Mouse (Mus musculus): ENCODE results near the gene Mpnd. TPM values are rescaled to one million over a fixed set of nuclear protein-coding genes. Genes with fewer than 3 reads are reported as not detected.
A peak's percentile ranks its signal among the peaks of the same experiment; 100 is the strongest.
"Not testable (repeated sequence)": the region's sequence is repeated elsewhere in the genome, so short reads cannot be mapped to it uniquely, and the experiment has no call there.

Gene Mpnd
- total and polyA plus RNA-seq, 3 experiments: 24.5 to 55.1 (median 26.8) TPM

GRCm38 (mm10) chr17:56062081-56062480 lies 56.6 kb downstream of the Mpnd start:
- dilution Hi-C loops (cut with MboI; ENCODE audit: extremely low pct_ligation_motif_present, extremely low pct_unique_long_range_greater_than_20kb, low sequenced_read_pairs) (no loop called here), in situ Hi-C loops (cut with MboI; ENCODE audit: low pct_ligation_motif_present, low pct_unique_long_range_greater_than_20kb, low sequenced_read_pairs) (no loop called here)
- H3K27me3 ChIP-seq (replicated peaks): no peaks in the 10 kb centered on the region
- H3K27ac ChIP-seq (ENCODE audit: insufficient read depth, low read depth): no peak overlapping the region
- H3K36me3 ChIP-seq (replicated peaks in 1 of 2; ENCODE audit: control insufficient read depth in 1 of 2, insufficient read depth in 1 of 2, low read length in 1 of 2): peaks cover 90 to 96% of the 10 kb centered on the region in 2 experiments
- no peak overlapping the region for H3K4me2 ChIP-seq (ENCODE audit: insufficient read depth, low read depth, poor library complexity, severe bottlenecking)
- no peaks in the 10 kb centered on the region for H3K4me1 ChIP-seq (ENCODE audit: control insufficient read depth in 1 of 2, insufficient read depth in 2 of 2)
- TF ChIP-seq RCOR1 (conservative IDR thresholded peaks at IDR 0.05; ENCODE audit: low read depth, low read length): no peak
- no peak for TF ChIP-seq HCFC1 (IDR thresholded peaks at IDR 0.05; ENCODE audit: low read depth, low read length)
- TF ChIP-seq USF2 (conservative IDR thresholded peaks at IDR 0.05; ENCODE audit: low read depth, low read length): no peak
- TF ChIP-seq ELF1 (IDR thresholded peaks at IDR 0.05; ENCODE audit: low read depth, low read length): no peak
- no peak for TF ChIP-seq SMC3 (IDR thresholded peaks at IDR 0.05; ENCODE audit: low read depth, low read length)
- no peak for TF ChIP-seq KAT2A (IDR thresholded peaks at IDR 0.05; ENCODE audit: insufficient replicate concordance, low read length)
- TF ChIP-seq MEF2A (IDR thresholded peaks at IDR 0.05; ENCODE audit: borderline replicate concordance, low read depth, low read length): no peak
- TF ChIP-seq RAD21 (IDR thresholded peaks at IDR 0.05; ENCODE audit: low read depth, low read length): no peak
- no peak overlapping the region for H3K9ac ChIP-seq (ENCODE audit: insufficient read depth, low read depth)
- no peak overlapping the region for H3K4me3 ChIP-seq (replicated peaks in 1 of 3; ENCODE audit: low read depth in 2 of 3, low read length in 2 of 3, poor library complexity in 1 of 3)
- H3K79me2 ChIP-seq (replicated peaks; ENCODE audit: control insufficient read depth, extremely low read depth, insufficient read depth, poor library complexity, severe bottlenecking): no peaks in the 10 kb centered on the region
- no peaks in the 10 kb centered on the region for H3K9me3 ChIP-seq (replicated peaks; ENCODE audit: low read length)
- no peak for DNase-seq (ENCODE audit: extremely low read depth)

GRCm38 (mm10) chr17:56065715-56066114 lies 60.2 kb downstream of the Mpnd start:
- dilution Hi-C loops (cut with MboI; ENCODE audit: extremely low pct_ligation_motif_present, extremely low pct_unique_long_range_greater_than_20kb, low sequenced_read_pairs); H3K4me3 ChIP-seq (replicated peaks in 1 of 3; ENCODE audit: low read depth in 2 of 3, low read length in 2 of 3, poor library complexity in 1 of 3); in situ Hi-C loops (cut with MboI; ENCODE audit: low pct_ligation_motif_present, low pct_unique_long_range_greater_than_20kb, low sequenced_read_pairs); DNase-seq (ENCODE audit: extremely low read depth); H3K9ac ChIP-seq (ENCODE audit: insufficient read depth, low read depth); H3K79me2 ChIP-seq (replicated peaks; ENCODE audit: control insufficient read depth, extremely low read depth, insufficient read depth, poor library complexity, severe bottlenecking); H3K27ac ChIP-seq (ENCODE audit: insufficient read depth, low read depth); H3K4me2 ChIP-seq (ENCODE audit: insufficient read depth, low read depth, poor library complexity, severe bottlenecking); H3K9me3 ChIP-seq (replicated peaks; ENCODE audit: low read length); H3K4me1 ChIP-seq (ENCODE audit: control insufficient read depth in 1 of 2, insufficient read depth in 2 of 2); H3K27me3 ChIP-seq (replicated peaks): not testable (repeated sequence)
- TF ChIP-seq CTCF (conservative IDR thresholded peaks at IDR 0.05 in 1 of 2, IDR thresholded peaks at IDR 0.05 in 1 of 2; ENCODE audit: low read depth in 2 of 2, low read length in 2 of 2): 0 out of 4 replicates have a peak, but pooled peaks of 1 of the 2 experiments have one; percentile 14
- H3K36me3 ChIP-seq (replicated peaks in 1 of 2; ENCODE audit: control insufficient read depth in 1 of 2, insufficient read depth in 1 of 2, low read length in 1 of 2): peaks cover 93 to 97% of the 10 kb centered on the region in 2 experiments

Other genes starting within 250 kb of the Mpnd start
- 3.7 and 4.1 TPM in 2 replicates for gene Zfp119a, start 126.8 kb upstream of the Mpnd start, total RNA-seq (2012; rRNA removed)
- gene Zfp119a, start 126.8 kb upstream of the Mpnd start, total RNA-seq (2014; rRNA removed): 8.3 and 8.8 TPM in 2 replicates
- 3.7 and 4.1 TPM in 2 replicates for gene Zfp119a, start 126.8 kb upstream of the Mpnd start, polyA plus RNA-seq (2012; ENCODE audit: insufficient read length, low read depth)
- 7.7 and 9.6 TPM in 2 replicates for gene Zfp959, start 113.6 kb upstream of the Mpnd start, total RNA-seq (2012; rRNA removed)
- gene Zfp959, start 113.6 kb upstream of the Mpnd start, total RNA-seq (2014; rRNA removed): 21.4 and 24.5 TPM in 2 replicates
- 7.8 and 8.0 TPM in 2 replicates for gene Zfp959, start 113.6 kb upstream of the Mpnd start, polyA plus RNA-seq (2012; ENCODE audit: insufficient read length, low read depth)
- gene Zfp119b, start 56.2 kb upstream of the Mpnd start, total RNA-seq (2012; rRNA removed): 6.1 and 6.5 TPM in 2 replicates
- gene Zfp119b, start 56.2 kb upstream of the Mpnd start, total RNA-seq (2014; rRNA removed): 13.6 and 18.0 TPM in 2 replicates
- gene Zfp119b, start 56.2 kb upstream of the Mpnd start, polyA plus RNA-seq (2012; ENCODE audit: insufficient read length, low read depth): 3.1 and 3.9 TPM in 2 replicates
- gene Ebi3, start 53.1 kb upstream of the Mpnd start, total RNA-seq (2012; rRNA removed): 102 and 207 TPM in 2 replicates
- 55.0 and 60.3 TPM in 2 replicates for gene Ebi3, start 53.1 kb upstream of the Mpnd start, total RNA-seq (2014; rRNA removed)
- gene Ebi3, start 53.1 kb upstream of the Mpnd start, polyA plus RNA-seq (2012; ENCODE audit: insufficient read length, low read depth): 87.6 and 105 TPM in 2 replicates
- 10.1 and 10.7 TPM in 2 replicates for gene Yju2, start 46.6 kb upstream of the Mpnd start, total RNA-seq (2012; rRNA removed)
- 11.2 and 12.9 TPM in 2 replicates for gene Yju2, start 46.6 kb upstream of the Mpnd start, total RNA-seq (2014; rRNA removed)
- gene Yju2, start 46.6 kb upstream of the Mpnd start, polyA plus RNA-seq (2012; ENCODE audit: insufficient read length, low read depth): 14.4 and 15.8 TPM in 2 replicates
- gene Shd, start 35.2 kb upstream of the Mpnd start, total RNA-seq (2012; rRNA removed): 0.21 and 0.47 TPM in 2 replicates
- gene Shd, start 35.2 kb upstream of the Mpnd start, total RNA-seq (2014; rRNA removed): 0.46 TPM in 1 of 2 replicates, not detected in the other
- 0.85 and 0.87 TPM in 2 replicates for gene Shd, start 35.2 kb upstream of the Mpnd start, polyA plus RNA-seq (2012; ENCODE audit: insufficient read length, low read depth)
- 0.21 and 0.50 TPM in 2 replicates for gene Fsd1, start 19.2 kb upstream of the Mpnd start, total RNA-seq (2012; rRNA removed)
- not detected in 2 replicates for gene Fsd1, start 19.2 kb upstream of the Mpnd start, total RNA-seq (2014; rRNA removed)
- gene Fsd1, start 19.2 kb upstream of the Mpnd start, polyA plus RNA-seq (2012; ENCODE audit: insufficient read length, low read depth): not detected in 2 replicates
- 2.2 and 3.2 TPM in 2 replicates for gene Stap2, start 127 bp upstream of the Mpnd start, total RNA-seq (2012; rRNA removed)
- 0.41 and 0.52 TPM in 2 replicates for gene Stap2, start 127 bp upstream of the Mpnd start, total RNA-seq (2014; rRNA removed)
- 0.51 and 0.91 TPM in 2 replicates for gene Stap2, start 127 bp upstream of the Mpnd start, polyA plus RNA-seq (2012; ENCODE audit: insufficient read length, low read depth)
- 29.3 and 33.5 TPM in 2 replicates for gene Sh3gl1, start 30.9 kb downstream of the Mpnd start, total RNA-seq (2012; rRNA removed)
- 38.0 and 39.4 TPM in 2 replicates for gene Sh3gl1, start 30.9 kb downstream of the Mpnd start, total RNA-seq (2014; rRNA removed)
- 32.1 and 39.0 TPM in 2 replicates for gene Sh3gl1, start 30.9 kb downstream of the Mpnd start, polyA plus RNA-seq (2012; ENCODE audit: insufficient read length, low read depth)
- 39.3 and 55.0 TPM in 2 replicates for gene Chaf1a, start 34.7 kb downstream of the Mpnd start, total RNA-seq (2012; rRNA removed)
- 18.4 and 18.6 TPM in 2 replicates for gene Chaf1a, start 34.7 kb downstream of the Mpnd start, total RNA-seq (2014; rRNA removed)
- gene Chaf1a, start 34.7 kb downstream of the Mpnd start, polyA plus RNA-seq (2012; ENCODE audit: insufficient read length, low read depth): 97.1 and 135 TPM in 2 replicates
- gene Ubxn6, start 69.3 kb downstream of the Mpnd start, total RNA-seq (2012; rRNA removed): 26.8 and 27.8 TPM in 2 replicates
- gene Ubxn6, start 69.3 kb downstream of the Mpnd start, total RNA-seq (2014; rRNA removed): 23.9 and 29.1 TPM in 2 replicates
- gene Ubxn6, start 69.3 kb downstream of the Mpnd start, polyA plus RNA-seq (2012; ENCODE audit: insufficient read length, low read depth): 24.6 and 26.9 TPM in 2 replicates
- gene Hdgfl2, start 73.9 kb downstream of the Mpnd start, total RNA-seq (2012; rRNA removed): 68.9 and 79.9 TPM in 2 replicates
- gene Hdgfl2, start 73.9 kb downstream of the Mpnd start, total RNA-seq (2014; rRNA removed): 35.3 and 41.1 TPM in 2 replicates
- gene Hdgfl2, start 73.9 kb downstream of the Mpnd start, polyA plus RNA-seq (2012; ENCODE audit: insufficient read length, low read depth): 93.6 and 126 TPM in 2 replicates
- 0.04 TPM in 2 replicates for gene Plin4, start 104.1 kb downstream of the Mpnd start, total RNA-seq (2012; rRNA removed)
- not detected in 2 replicates for gene Plin4, start 104.1 kb downstream of the Mpnd start, total RNA-seq (2014; rRNA removed)
- 0.04 TPM in 1 of 2 replicates, not detected in the other for gene Plin4, start 104.1 kb downstream of the Mpnd start, polyA plus RNA-seq (2012; ENCODE audit: insufficient read length, low read depth)
- gene Plin5, start 111.9 kb downstream of the Mpnd start, total RNA-seq (2012; rRNA removed): 0.04 TPM in 1 of 2 replicates, not detected in the other
- gene Plin5, start 111.9 kb downstream of the Mpnd start, total RNA-seq (2014; rRNA removed): not detected in 2 replicates
- gene Plin5, start 111.9 kb downstream of the Mpnd start, polyA plus RNA-seq (2012; ENCODE audit: insufficient read length, low read depth): not detected in 2 replicates
- not detected in 2 replicates for gene Lrg1, start 116.3 kb downstream of the Mpnd start, total RNA-seq (2012; rRNA removed)
- not detected in 2 replicates for gene Lrg1, start 116.3 kb downstream of the Mpnd start, total RNA-seq (2014; rRNA removed)
- not detected in 2 replicates for gene Lrg1, start 116.3 kb downstream of the Mpnd start, polyA plus RNA-seq (2012; ENCODE audit: insufficient read length, low read depth)
- gene Sema6b, start 134.6 kb downstream of the Mpnd start, total RNA-seq (2012; rRNA removed): 1.5 and 2.2 TPM in 2 replicates
- 0.71 and 0.78 TPM in 2 replicates for gene Sema6b, start 134.6 kb downstream of the Mpnd start, total RNA-seq (2014; rRNA removed)
- 1.3 TPM in 2 replicates for gene Sema6b, start 134.6 kb downstream of the Mpnd start, polyA plus RNA-seq (2012; ENCODE audit: insufficient read length, low read depth)
- 1.9 and 2.4 TPM in 2 replicates for gene Tnfaip8l1, start 156.8 kb downstream of the Mpnd start, total RNA-seq (2012; rRNA removed)
- 2.0 and 2.6 TPM in 2 replicates for gene Tnfaip8l1, start 156.8 kb downstream of the Mpnd start, total RNA-seq (2014; rRNA removed)
- gene Tnfaip8l1, start 156.8 kb downstream of the Mpnd start, polyA plus RNA-seq (2012; ENCODE audit: insufficient read length, low read depth): 1.6 and 1.9 TPM in 2 replicates
- gene Mydgf, start 178.2 kb downstream of the Mpnd start, total RNA-seq (2012; rRNA removed): 101 and 106 TPM in 2 replicates
- 85.0 and 85.5 TPM in 2 replicates for gene Mydgf, start 178.2 kb downstream of the Mpnd start, total RNA-seq (2014; rRNA removed)
- gene Mydgf, start 178.2 kb downstream of the Mpnd start, polyA plus RNA-seq (2012; ENCODE audit: insufficient read length, low read depth): 61.1 and 76.0 TPM in 2 replicates
- gene Dpp9, start 213.2 kb downstream of the Mpnd start, total RNA-seq (2012; rRNA removed): 23.0 and 23.5 TPM in 2 replicates
- gene Dpp9, start 213.2 kb downstream of the Mpnd start, total RNA-seq (2014; rRNA removed): 13.5 and 13.8 TPM in 2 replicates
- gene Dpp9, start 213.2 kb downstream of the Mpnd start, polyA plus RNA-seq (2012; ENCODE audit: insufficient read length, low read depth): 34.9 and 37.9 TPM in 2 replicates